Mouse (Mus musculus): ENCODE data around the gene Olfr142.
"Not testable (repeated sequence)": the region's sequence is repeated elsewhere in the genome, so short reads cannot be mapped to it uniquely, and the experiment has no call there.

Olfr142 gene

DNA sequence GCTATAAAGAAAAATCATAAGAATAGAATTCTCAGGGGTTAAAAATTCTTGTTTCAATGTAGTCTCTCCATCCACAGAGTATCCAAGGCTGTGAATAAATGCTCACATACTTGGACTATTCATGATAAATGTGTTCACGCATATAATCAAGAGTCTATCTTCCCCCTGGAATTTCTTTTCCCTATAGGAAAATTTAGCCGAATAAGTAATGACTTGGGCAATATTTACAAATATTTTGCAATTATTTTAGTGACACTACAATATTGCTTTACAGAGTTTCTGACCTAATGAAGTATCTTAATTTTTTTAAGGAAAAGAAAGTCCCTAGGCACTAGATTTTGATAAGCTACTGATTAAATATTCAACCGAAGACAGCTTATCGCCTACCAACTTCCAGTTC, at the start of gene Olfr142:
Gene Olfr142, minus strand, starts transcription at position 101 of the 400 bp plus-strand sequence.
- no peak for DNase-seq

DNA sequence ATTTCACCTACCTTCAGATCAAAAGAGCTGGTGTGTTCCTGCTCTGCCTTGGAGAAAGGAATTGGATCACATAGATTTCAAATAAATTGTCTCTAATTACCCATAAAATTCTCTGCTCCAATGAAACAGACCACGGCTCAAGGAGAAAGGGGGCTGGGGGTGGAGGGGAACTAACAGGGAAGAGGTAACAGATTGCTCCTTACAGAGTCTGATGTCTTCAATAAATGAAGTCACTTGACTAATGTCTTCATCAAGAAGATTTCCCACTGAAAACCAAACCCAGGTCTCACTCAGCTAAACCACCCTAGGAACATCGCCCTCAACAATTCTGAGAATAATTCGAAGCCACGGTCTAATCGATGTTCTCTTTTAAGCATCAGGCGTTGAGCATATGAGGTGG, 35.3 kb upstream of the Olfr142 start, which contains the start of gene Olfr1272:
Gene Olfr1272, minus strand, starts transcription at position 101 of the 400 bp plus-strand sequence.
- no peak for DNase-seq

DNA sequence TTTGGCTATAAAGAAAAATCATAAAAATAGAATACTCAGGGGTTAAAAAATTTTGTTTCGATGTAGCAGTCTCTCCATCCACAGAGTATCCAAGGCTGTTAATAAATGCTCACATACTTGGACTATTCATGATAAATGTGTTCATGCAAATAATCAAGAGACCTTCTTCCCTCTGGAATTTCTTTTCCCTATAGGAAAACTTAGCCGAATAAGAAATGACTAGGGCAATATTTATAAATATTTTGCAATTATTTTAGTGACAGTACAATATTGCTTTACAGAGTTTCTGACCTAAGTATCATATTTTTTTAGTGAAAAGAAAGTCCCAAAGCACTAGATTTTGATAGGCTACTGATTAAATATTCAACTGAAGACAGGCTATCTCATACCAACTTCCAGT, 13.5 kb upstream of the Olfr142 start, which contains the start of gene Olfr1271:
Gene Olfr1271, minus strand, starts transcription at position 101 of the 400 bp plus-strand sequence.
- DNase-seq = no peak

DNA sequence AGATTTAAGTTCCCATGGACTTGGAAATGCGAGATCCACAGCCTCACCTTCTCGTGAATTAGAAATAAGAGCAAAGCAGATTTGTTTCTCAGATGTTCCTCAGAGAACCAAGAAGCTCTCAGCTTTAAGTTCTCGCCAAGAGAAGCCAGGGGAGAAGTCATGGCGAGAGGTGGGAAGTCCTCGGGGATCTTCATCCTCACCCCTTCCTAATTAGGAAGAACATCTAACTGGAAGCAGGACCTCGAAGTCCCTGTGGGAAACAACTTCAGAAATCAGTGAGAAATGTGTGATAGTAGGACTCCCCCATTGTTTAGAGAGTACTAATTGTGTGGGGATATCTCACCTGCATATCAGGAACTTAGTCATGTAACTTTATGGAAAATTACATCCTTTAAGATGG, 33.0 kb downstream of the Olfr142 start, which contains the start of gene Olfr1506:
Gene Olfr1506, minus strand, starts transcription at position 101 of the 400 bp plus-strand sequence.
- not testable (repeated sequence) for DNase-seq
